Mouse (Mus musculus) megakaryocyte, embryonic 14.5 days (primary cell): ENCODE data around the gene Rtp2. TPM values are rescaled to one million over a fixed set of nuclear protein-coding genes. Genes with fewer than 3 reads are reported as not detected.
A peak's percentile ranks its signal among the peaks of the same experiment; 100 is the strongest.

Source experiments
- H3K27me3 ChIP-seq: replicated peaks from 2 replicates; pipeline ENCODE3; 2012; ENCODE audit warnings: inconsistent platforms
- H3K36me3 ChIP-seq: replicated peaks from 2 replicates; pipeline ENCODE3; 2012; ENCODE audit warnings: low read length, inconsistent platforms, mixed read lengths
- H3K4me1 ChIP-seq: 2 replicates; pipeline ENCODE4 v1.6.1; 2012; ENCODE audit warnings: inconsistent platforms
- H3K4me3 ChIP-seq: replicated peaks from 2 replicates; pipeline ENCODE3; 2012; ENCODE audit warnings: moderate library complexity, mild to moderate bottlenecking, inconsistent platforms
- H3K9me3 ChIP-seq: 2 replicates; pipeline ENCODE4 v1.6.1; 2012; ENCODE audit warnings: inconsistent platforms
- FLI1 ChIP-seq: IDR thresholded peaks from 2 replicates; pipeline ENCODE4 v1.6.1; 2012; ENCODE audit warnings: low read length, inconsistent platforms, mixed read lengths
- GATA1 ChIP-seq: IDR thresholded peaks from 3 replicates; pipeline ENCODE4 v1.6.1; 2012; ENCODE audit warnings: mixed read lengths, low read length, inconsistent platforms, borderline replicate concordance
- polyA plus RNA-seq: library from polyadenylated mRNA; stranded (reverse); fragments of >175 nt; gene quantifications from 2 replicates; pipeline ENCODE4 v1.2.3, GENCODE M21; 2012; ENCODE audit warnings: low replicate concordance; ENCODE audit not compliant: insufficient read depth

The Rtp2 gene
- polyA plus RNA-seq, 1 experiment, result not detected

- Histone ChIP-seq H3K36me3 (no peaks in the 10 kb centered on the region), H3K9me3 (no peaks in the 10 kb centered on the region), H3K27me3 (peaks cover 1% of the 10 kb centered on the region), H3K4me1 (peaks cover 5% of the 10 kb centered on the region; the same call in 1 of the 2 replicates), H3K4me3 (no peak overlapping the region)
- TF ChIP-seq FLI1 (no peak), GATA1 (no peak)
Observed at GRCm38 (mm10) chr16:23953189-23953958, 21.2 kb upstream of the Rtp2 start.

- Histone ChIP-seq H3K9me3 (0 out of 2 replicates have a peak, but pooled peaks cover 2% of the 10 kb centered on the region), H3K27me3 (peaks cover 1% of the 10 kb centered on the region), H3K4me3 (peak overlapping the region; percentile 80), H3K36me3 (no peaks in the 10 kb centered on the region), H3K4me1 (peaks cover 5% of the 10 kb centered on the region; the same call in 1 of the 2 replicates)
- TF ChIP-seq GATA1 (no peak), FLI1 (no peak)
Observed at GRCm38 (mm10) chr16:23952101-23952727, 20.0 kb upstream of the Rtp2 start.

- Histone ChIP-seq H3K27me3 (peaks cover 1% of the 10 kb centered on the region), H3K4me1 (peaks cover 5% of the 10 kb centered on the region; the same call in 1 of the 2 replicates), H3K4me3 (no peak overlapping the region), H3K9me3 (0 out of 2 replicates have a peak, but pooled peaks cover 2% of the 10 kb centered on the region), H3K36me3 (no peaks in the 10 kb centered on the region)
- TF ChIP-seq FLI1, result no peak
- TF ChIP-seq GATA1, result no peak
Observed at GRCm38 (mm10) chr16:23947654-23948053, 15.5 kb upstream of the Rtp2 start.

- H3K4me3 ChIP-seq, result no peak overlapping the region
- TF ChIP-seq GATA1, result no peak
- TF ChIP-seq FLI1, result no peak
Observed at GRCm38 (mm10) chr16:23944801-23945200, 12.6 kb upstream of the Rtp2 start.

GRCm38 (mm10) chr16:23934397-23934796 is 2.2 kb upstream of the Rtp2 start:
- no peaks in the 10 kb centered on the region for H3K4me1 ChIP-seq
- H3K9me3 ChIP-seq, result no peaks in the 10 kb centered on the region
- H3K27me3 ChIP-seq, result no peaks in the 10 kb centered on the region
- H3K36me3 ChIP-seq, result no peaks in the 10 kb centered on the region
- TF ChIP-seq GATA1, result no peak
- TF ChIP-seq FLI1, result no peak
- H3K4me3 ChIP-seq, result no peak overlapping the region

More at GRCm38 (mm10) chr16:23944801-23945200, 12.6 kb upstream of the Rtp2 start:
- H3K27me3 ChIP-seq, result no peaks in the 10 kb centered on the region
- H3K36me3 ChIP-seq, result no peaks in the 10 kb centered on the region
- H3K9me3 ChIP-seq, result 0 out of 2 replicates have a peak, but pooled peaks cover 2% of the 10 kb centered on the region
- no peaks in the 10 kb centered on the region for H3K4me1 ChIP-seq

GRCm38 (mm10) chr16:23931275-23931674 is 919 bp downstream of the Rtp2 start:
- Histone ChIP-seq H3K36me3 (no peaks in the 10 kb centered on the region), H3K27me3 (no peaks in the 10 kb centered on the region), H3K4me1 (no peaks in the 10 kb centered on the region), H3K4me3 (no peak overlapping the region), H3K9me3 (peaks cover 12% of the 10 kb centered on the region; the same call in 1 of the 2 replicates)
- TF ChIP-seq GATA1, result no peak
- TF ChIP-seq FLI1, result no peak

GRCm38 (mm10) chr16:23930426-23931073 is 1.6 kb downstream of the Rtp2 start:
- H3K27me3 ChIP-seq, result no peaks in the 10 kb centered on the region
- H3K4me3 ChIP-seq, result no peak overlapping the region
- H3K36me3 ChIP-seq, result no peaks in the 10 kb centered on the region
- H3K9me3 ChIP-seq, result peaks cover 12% of the 10 kb centered on the region; the same call in 1 of the 2 replicates
- no peak for TF ChIP-seq GATA1
- no peak for TF ChIP-seq FLI1
- H3K4me1 ChIP-seq, result no peaks in the 10 kb centered on the region

- peak overlapping the region; percentile 26 for H3K4me3 ChIP-seq
- TF ChIP-seq GATA1 (no peak), FLI1 (no peak)
Observed at GRCm38 (mm10) chr16:23927301-23928114, 4.7 kb downstream of the Rtp2 start.

GRCm38 (mm10) chr16:23922906-23923305 is 9.3 kb downstream of the Rtp2 start:
- H3K27me3 ChIP-seq, result no peaks in the 10 kb centered on the region
- H3K4me1 ChIP-seq, result no peaks in the 10 kb centered on the region
- no peak overlapping the region for H3K4me3 ChIP-seq
- peaks cover 6% of the 10 kb centered on the region; the same call in 1 of the 2 replicates for H3K9me3 ChIP-seq
- no peaks in the 10 kb centered on the region for H3K36me3 ChIP-seq
- TF ChIP-seq FLI1 (no peak), GATA1 (no peak)

More at GRCm38 (mm10) chr16:23927301-23928114, 4.7 kb downstream of the Rtp2 start:
- H3K36me3 ChIP-seq, result no peaks in the 10 kb centered on the region
- no peaks in the 10 kb centered on the region for H3K27me3 ChIP-seq
- H3K9me3 ChIP-seq, result peaks cover 12% of the 10 kb centered on the region; the same call in 1 of the 2 replicates
- H3K4me1 ChIP-seq, result no peaks in the 10 kb centered on the region

GRCm38 (mm10) chr16:23921697-23922096 is 10.5 kb downstream of the Rtp2 start:
- H3K36me3 ChIP-seq, result no peaks in the 10 kb centered on the region
- H3K9me3 ChIP-seq, result no peaks in the 10 kb centered on the region; the same call in 1 of the 2 replicates
- no peak for TF ChIP-seq GATA1
- no peak for TF ChIP-seq FLI1
- H3K4me3 ChIP-seq, result no peak overlapping the region
- H3K27me3 ChIP-seq, result peaks cover 2% of the 10 kb centered on the region
- no peaks in the 10 kb centered on the region for H3K4me1 ChIP-seq
